Mouse (Mus musculus): ENCODE results near the gene Gprc5c.

GRCm38 (mm10) chr11:114862687-114863086 lies 11.7 kb downstream of the Gprc5c start:
- peak in 1 of 2 experiments; percentile 53; a peak in 2 of 4 replicates for TF ChIP-seq CTCF (conservative IDR thresholded peaks at IDR 0.05 in 1 of 2, IDR thresholded peaks at IDR 0.05 in 1 of 2; ENCODE audit: low read depth in 2 of 2, low read length in 2 of 2)
- no peak for TF ChIP-seq MXI1 (IDR thresholded peaks at IDR 0.05; ENCODE audit: low read depth, low read length)
- no peak for TF ChIP-seq ZNF384 (IDR thresholded peaks at IDR 0.05; ENCODE audit: low read depth, low read length)
- no peak for TF ChIP-seq MAFK (IDR thresholded peaks at IDR 0.05; ENCODE audit: insufficient replicate concordance, low read length)
- TF ChIP-seq JUN (IDR thresholded peaks at IDR 0.05; ENCODE audit: insufficient read depth, low read depth, low read length) = no peak
- TF ChIP-seq MAZ (IDR thresholded peaks at IDR 0.05; ENCODE audit: low read depth, low read length) = no peak
- TF ChIP-seq RCOR1 (conservative IDR thresholded peaks at IDR 0.05; ENCODE audit: low read depth, low read length) = no peak
- TF ChIP-seq POLR2A (IDR thresholded peaks at IDR 0.05; ENCODE audit: low read depth, low read length) = no peak
- TF ChIP-seq KAT2A (IDR thresholded peaks at IDR 0.05; ENCODE audit: insufficient replicate concordance, low read length) = no peak
- TF ChIP-seq BHLHE40 (IDR thresholded peaks at IDR 0.05; ENCODE audit: low read depth, low read length) = no peak
- no peak for TF ChIP-seq EP300 (IDR thresholded peaks at IDR 0.05; ENCODE audit: low read length)
- no peak for TF ChIP-seq E2F4 (IDR thresholded peaks at IDR 0.05; ENCODE audit: insufficient replicate concordance, low read depth, low read length)
- TF ChIP-seq SIN3A (IDR thresholded peaks at IDR 0.05; ENCODE audit: low read length) = no peak
- TF ChIP-seq TCF12 (IDR thresholded peaks at IDR 0.05; ENCODE audit: low read depth, low read length) = no peak
